Mouse (Mus musculus) gastrocnemius, adult 2 months (tissue): ENCODE measurements around the gene Pik3ap1. TPM values are rescaled to one million over a fixed set of nuclear protein-coding genes. Genes with fewer than 3 reads are reported as not detected.
"Not testable (repeated sequence)": the region's sequence is repeated elsewhere in the genome, so short reads cannot be mapped to it uniquely, and the experiment has no call there.

ENCODE experiments used
- DNase-seq: peaks from one replicate; pipeline ENCODE4 v3.0.0; 2022
- H3K27ac ChIP-seq: fragments of 200-600 bp; 2 replicates; pipeline ENCODE4 v1.8.1; 2022; ENCODE audit warnings: mild to moderate bottlenecking
- H3K4me3 ChIP-seq: fragments of 200-600 bp; 2 replicates; pipeline ENCODE4 v1.8.1; 2022; ENCODE audit warnings: mild to moderate bottlenecking, moderate library complexity
- CTCF ChIP-seq: fragments of 200-600 bp; IDR thresholded peaks from 2 replicates; pipeline ENCODE4 v1.8.1; 2022; ENCODE audit warnings: antibody characterized with exemption, mild to moderate bottlenecking, moderate library complexity
- intact Hi-C: fragments of 180-260 bp; cut with DNase I; formaldehyde crosslinking; loops from one replicate; pipeline ENCODE4 v1.15.1; 2025
- long read RNA-seq, 2 experiments: library from polyadenylated mRNA; stranded (forward); transcript quantifications; one replicate each; pipeline ENCODE4 v2.0.0; 2021
- total RNA-seq, 2 experiments: library from RNA; stranded (reverse); gene quantifications; 2 replicates each; pipeline ENCODE4 v1.2.3; 2021

The Pik3ap1 gene
- total RNA-seq: under 1 TPM; 0.25 to 0.43 TPM
- long read RNA-seq, experiment 1, full-length matches to known transcripts: 1 of 1 reads
- long read RNA-seq, experiment 1, partial matches to known transcripts: 0 of 1 reads
- long read RNA-seq, experiment 1, other reads (novel, unspliced or antisense): 0 of 1 reads
- long read RNA-seq, experiment 2: 0 reads

DNA sequence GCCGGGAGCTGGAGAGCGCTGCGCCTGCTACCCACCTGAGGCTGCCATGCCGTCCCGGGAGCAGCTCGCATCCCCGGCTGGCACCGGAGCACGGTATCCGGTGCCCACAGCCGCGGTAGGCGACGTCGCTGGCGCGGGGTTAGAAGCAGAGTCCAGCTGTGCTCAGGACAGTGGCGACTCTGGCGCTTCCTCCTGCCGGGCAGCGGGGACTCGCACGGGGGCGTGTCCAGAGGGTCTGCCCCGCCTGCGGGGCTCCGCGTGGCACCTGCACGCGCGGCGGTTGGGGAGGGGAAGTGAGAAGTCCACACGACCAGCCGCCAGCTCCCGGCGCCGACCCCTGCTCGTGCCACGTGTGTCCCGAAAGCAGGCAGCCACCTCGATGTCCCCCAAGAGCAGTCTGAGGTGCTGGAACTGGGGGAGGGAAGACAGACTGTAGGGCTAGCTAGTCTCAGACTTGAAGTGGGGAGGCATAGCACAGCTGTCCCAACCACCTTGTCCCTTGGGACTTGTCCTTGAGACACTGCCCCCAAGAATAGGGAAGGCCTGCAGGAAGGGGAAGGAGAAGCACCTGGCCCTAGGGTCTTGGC, at the start of gene Pik3ap1:
TSS of gene Pik3ap1 (minus strand) at position 181 of the 587 bp plus-strand sequence.
- no peak for TF ChIP-seq CTCF
- peak within 1 kb of the TSS; percentile 49; the same call in 1 of the 2 replicates for H3K27ac ChIP-seq
- intact Hi-C loops: no loop called here
- DNase-seq: peak; percentile 54
- H3K4me3 ChIP-seq: peak within 1 kb of the TSS; percentile 68

DNA sequence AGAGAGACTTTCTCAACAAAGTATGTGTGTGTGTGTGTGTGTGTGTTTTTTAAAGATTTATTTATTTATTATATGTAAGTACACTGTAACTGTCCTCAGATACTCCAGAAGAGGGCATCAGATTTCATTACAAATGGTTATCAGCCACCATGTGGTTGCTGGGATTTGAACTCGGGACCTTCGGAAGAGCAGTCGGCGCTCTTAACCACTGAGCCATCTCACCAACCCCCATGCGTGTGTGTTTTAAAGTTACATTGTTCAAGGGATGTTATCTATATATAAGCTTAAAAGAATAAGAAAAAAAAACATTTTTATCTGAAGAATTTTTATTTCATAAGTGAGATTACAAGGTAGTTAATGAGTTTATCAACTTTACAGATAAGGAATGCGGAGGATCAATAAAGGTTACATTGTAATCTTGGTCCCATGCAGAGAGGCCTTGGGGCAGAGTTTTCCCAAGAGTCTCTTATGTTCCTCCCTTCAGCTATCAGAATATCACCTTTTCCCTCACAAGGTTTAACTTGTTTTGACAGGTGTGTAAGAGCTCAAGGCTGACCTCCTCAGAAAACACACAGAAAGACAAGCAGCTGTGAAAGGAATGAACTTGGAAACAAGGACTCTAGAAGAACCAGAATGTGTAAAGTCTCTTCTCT, 46.7 kb upstream of the Pik3ap1 start:
- intact Hi-C loops: not testable (repeated sequence)

DNA sequence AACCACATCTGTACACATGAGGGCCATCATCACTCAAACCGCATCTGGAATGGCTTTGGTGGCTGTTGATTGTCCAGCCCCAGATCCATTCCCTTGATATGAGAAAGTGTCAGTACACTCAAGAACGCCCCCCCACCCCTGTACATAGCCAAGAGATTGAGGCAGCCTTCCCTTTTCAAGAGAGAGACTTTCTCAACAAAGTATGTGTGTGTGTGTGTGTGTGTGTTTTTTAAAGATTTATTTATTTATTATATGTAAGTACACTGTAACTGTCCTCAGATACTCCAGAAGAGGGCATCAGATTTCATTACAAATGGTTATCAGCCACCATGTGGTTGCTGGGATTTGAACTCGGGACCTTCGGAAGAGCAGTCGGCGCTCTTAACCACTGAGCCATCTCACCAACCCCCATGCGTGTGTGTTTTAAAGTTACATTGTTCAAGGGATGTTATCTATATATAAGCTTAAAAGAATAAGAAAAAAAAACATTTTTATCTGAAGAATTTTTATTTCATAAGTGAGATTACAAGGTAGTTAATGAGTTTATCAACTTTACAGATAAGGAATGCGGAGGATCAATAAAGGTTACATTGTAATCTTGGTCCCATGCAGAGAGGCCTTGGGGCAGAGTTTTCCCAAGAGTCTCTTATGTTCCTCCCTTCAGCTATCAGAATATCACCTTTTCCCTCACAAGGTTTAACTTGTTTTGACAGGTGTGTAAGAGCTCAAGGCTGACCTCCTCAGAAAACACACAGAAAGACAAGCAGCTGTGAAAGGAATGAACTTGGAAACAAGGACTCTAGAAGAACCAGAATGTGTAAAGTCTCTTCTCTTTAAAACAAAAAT, 41.2 kb upstream of the Pik3ap1 start:
- H3K27ac ChIP-seq, DNase-seq, H3K4me3 ChIP-seq, intact Hi-C loops: not testable (repeated sequence)

More for the DNA sequence above, 46.7 kb upstream of the Pik3ap1 start:
- not testable (repeated sequence) for DNase-seq, H3K4me3 ChIP-seq, H3K27ac ChIP-seq

DNA sequence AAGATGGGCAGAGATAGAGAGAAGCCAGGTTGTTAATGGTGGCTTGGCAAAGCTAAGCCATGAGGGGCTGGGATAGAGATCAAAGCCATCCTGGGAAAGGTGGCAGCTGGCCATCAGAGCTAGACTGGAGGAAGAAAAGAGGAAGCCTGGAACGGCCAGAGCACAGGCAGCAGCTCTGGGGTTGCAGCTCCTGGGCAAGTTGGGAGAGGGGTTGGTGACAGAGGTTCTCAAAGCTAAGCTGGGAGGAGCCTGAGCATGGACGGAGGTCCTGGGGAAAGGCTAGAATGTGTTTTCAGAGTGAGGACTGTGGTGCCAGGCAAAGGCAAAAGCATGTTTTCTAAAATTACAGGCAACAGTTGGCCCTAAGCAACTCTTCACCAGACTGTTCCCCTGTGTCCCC, 36.4 kb upstream of the Pik3ap1 start:
- intact Hi-C loops: no loop called here
- TF ChIP-seq CTCF: no peak
- no peak overlapping the region for H3K27ac ChIP-seq
- no peak for DNase-seq
- H3K4me3 ChIP-seq: no peak overlapping the region

DNA sequence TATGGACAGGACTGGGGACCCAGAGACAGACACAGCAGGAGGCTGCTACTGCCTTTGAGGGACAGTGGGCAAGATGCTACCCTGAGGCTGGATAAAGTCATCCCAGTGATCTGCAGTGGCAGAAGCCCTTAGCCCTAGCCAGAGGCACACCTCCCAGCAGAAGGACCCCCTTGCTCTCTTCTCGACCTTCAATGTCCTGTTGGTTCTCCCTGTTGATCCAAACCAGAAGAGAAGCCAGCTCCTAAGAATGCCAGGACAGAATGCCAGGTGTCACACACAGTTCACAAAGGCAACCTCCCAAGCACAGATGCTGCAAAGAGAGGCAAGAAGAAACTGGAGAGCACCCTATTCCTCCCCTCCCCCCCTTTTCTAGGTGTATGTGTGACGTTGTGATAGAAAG, 33.9 kb upstream of the Pik3ap1 start:
- no peak for TF ChIP-seq CTCF
- intact Hi-C loops: no loop called here
- H3K4me3 ChIP-seq: no peak overlapping the region
- H3K27ac ChIP-seq: no peak overlapping the region
- no peak for DNase-seq

DNA sequence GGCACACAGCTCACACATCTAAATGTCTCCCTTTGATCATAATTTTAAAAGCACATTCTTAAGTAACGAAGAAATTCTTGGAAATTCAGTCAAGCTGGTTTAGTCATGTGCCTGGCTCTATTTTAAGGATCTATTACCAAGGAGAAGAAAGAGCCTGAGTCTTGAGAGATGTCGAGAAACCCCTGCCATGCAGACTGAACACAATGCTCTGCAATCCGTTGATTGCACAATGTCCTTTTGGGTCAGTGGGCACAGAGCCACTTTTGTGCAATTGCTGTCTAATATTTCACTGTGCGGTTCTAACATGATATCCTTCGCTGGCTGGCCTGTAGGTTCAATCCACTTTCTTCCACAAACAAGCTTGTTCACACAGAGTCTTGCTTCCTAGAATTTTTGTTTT, 33.1 kb upstream of the Pik3ap1 start:
- H3K27ac ChIP-seq: no peak overlapping the region
- intact Hi-C loops: no loop called here
- no peak for DNase-seq
- H3K4me3 ChIP-seq: no peak overlapping the region
- TF ChIP-seq CTCF: no peak

DNA sequence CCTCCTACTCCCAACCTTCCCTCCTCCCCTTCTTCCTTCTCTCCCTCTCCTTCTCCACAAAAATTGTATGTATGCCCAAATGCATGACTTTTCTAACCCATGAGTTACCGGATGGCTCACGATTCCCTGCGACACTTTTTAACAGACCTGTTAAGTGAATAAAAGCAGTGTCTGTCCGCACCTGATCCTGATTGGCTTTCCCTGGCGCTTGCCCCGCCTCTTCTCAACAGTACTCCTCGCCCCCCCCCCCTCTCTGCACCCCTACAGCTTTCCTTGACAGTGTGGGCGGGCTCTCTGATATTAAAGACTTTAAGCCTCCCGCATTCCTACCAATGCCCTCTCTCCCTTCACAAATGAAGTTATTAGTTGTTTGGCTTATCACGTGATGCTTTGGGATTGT, 31.3 kb upstream of the Pik3ap1 start:
- intact Hi-C loops: no loop called here
- Histone ChIP-seq H3K27ac (no peak overlapping the region), H3K4me3 (no peak overlapping the region)
- DNase-seq: no peak
- no peak for TF ChIP-seq CTCF

DNA sequence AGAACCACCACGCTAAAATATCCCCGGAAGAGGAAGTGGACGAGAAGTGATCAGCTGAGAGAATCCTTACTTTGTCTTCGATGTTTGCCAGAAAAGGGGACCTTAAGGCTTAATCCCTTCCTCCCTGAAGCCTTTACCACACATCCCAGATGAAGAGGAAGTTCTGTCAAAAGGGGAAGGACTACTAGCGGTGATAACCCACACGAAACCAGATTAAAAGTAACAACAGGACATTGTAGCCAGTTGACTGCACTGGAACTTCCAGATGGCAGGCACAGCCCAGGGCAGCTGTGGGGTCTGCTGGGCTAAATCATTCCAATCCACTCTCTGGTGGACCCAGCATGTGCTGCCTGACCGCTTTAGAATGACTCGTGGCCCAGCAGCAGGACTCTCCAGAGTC, 17.7 kb upstream of the Pik3ap1 start:
- Histone ChIP-seq H3K4me3 (no peak overlapping the region), H3K27ac (no peak overlapping the region)
- intact Hi-C loops: no loop called here
- DNase-seq: no peak
- no peak for TF ChIP-seq CTCF

DNA sequence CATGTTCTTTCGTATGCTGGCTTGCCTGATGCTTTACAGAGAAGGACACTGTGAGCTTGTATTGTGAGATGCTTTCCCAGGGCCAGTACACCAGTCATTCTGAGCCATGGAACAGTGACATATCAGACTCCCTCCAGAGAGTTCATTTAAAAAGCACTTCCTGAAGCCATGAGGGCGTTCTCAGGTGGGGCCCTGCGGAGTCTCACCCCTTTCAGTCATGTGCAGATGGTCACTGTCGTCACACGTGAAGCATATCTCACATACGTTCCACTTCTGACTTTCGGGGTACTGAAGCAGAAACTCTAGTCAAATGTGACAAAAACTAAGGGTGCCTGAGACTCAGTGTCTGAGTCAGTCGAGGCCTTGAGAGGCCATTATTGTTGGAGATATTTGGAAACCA, 6.0 kb upstream of the Pik3ap1 start:
- H3K4me3 ChIP-seq: no peak overlapping the region
- TF ChIP-seq CTCF: no peak
- intact Hi-C loops: no loop called here
- DNase-seq: no peak
- H3K27ac ChIP-seq: no peak overlapping the region

DNA sequence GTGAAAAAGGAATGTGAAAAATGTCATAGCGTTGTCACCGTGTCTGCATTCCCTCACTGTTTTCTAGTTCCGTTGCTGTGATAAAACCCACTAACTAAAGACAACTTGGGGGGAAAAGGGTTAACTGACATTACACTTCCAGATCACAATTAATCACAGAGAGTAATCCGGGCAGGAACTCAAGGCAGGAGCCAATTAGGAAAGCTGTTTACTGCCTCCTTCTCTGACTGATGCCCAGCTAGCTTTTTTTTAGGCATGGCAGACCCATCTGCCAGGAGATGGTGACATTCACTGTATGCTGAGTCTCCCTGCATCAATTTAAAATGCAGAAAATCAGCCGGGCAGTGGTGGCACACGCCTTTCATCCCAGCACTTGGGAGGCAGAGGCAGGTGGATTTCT, 4.4 kb upstream of the Pik3ap1 start:
- Histone ChIP-seq H3K4me3 (no peak overlapping the region), H3K27ac (no peak overlapping the region)
- intact Hi-C loops: no loop called here
- no peak for DNase-seq
- TF ChIP-seq CTCF: no peak

DNA sequence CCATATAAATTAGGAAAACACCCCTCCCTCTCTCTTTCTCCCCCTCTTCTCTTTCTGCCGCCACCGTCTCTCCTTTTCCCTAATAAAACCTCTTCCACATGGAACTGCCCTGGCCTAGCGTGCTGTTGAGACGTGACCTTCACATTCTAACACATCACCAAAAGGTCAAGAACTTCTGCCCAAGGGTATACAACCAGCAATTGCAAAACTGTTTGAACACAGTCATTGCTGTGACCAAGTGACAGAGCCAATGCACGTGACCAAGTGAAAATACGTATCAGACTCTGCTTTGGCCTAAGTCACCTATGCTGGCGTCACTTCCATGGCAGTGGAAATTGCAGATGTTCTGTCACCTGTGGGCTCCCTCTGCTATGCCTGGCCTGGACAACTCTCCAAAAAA, 3.3 kb upstream of the Pik3ap1 start:
- intact Hi-C loops: no loop called here
- no peak overlapping the region for H3K4me3 ChIP-seq

DNA sequence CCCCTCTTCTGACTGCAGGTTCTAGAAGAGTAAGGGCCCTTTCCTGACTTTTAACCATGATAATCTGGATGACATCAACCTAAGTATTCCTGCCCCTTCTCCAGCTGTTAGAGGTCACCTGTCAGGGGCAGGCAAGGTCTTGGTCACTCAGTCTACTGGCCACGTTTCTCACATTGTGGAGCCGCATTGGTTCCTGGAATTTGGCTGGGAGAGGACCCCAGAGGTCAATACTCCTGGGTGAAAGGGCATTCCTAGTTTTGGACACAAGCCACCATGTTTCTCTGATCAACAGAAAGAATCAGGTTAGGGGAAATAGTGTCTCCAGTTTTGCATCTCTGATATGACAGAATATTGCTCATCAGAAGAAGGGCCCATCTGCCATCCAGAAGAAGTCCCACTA, 2.4 kb upstream of the Pik3ap1 start:
- Histone ChIP-seq H3K27ac (no peak overlapping the region), H3K4me3 (no peak overlapping the region)
- intact Hi-C loops: no loop called here
- TF ChIP-seq CTCF: no peak
- no peak for DNase-seq

More for the DNA sequence above, 3.3 kb upstream of the Pik3ap1 start:
- DNase-seq: no peak
- no peak overlapping the region for H3K27ac ChIP-seq
- no peak for TF ChIP-seq CTCF

DNA sequence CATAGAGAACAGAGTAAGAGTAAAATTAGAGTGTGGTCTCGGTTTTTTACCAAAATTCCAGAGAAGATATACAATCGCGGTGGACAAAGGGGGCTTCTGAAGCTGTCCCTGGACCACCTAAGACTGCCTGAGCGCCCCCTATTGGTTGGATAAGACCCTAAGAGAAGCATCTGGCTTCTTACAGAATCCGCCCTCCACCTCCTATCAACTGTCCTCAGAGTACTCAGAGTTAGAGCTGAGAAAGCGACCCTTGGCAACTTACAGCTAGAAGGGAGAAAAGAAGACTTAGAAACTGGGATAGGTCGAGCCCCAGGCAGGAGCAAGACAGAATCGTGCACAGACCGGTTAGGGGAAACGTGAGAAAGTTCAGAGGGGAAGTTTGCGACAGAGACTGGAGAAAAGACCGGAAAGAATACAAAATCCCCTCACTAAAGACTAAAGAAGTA, 473 bp downstream of the Pik3ap1 start:
- Histone ChIP-seq H3K27ac (peak overlapping the region; percentile 49; the same call in 1 of the 2 replicates), H3K4me3 (peak overlapping the region; percentile 68)
- DNase-seq: no peak
- TF ChIP-seq CTCF: peak; percentile 37
- intact Hi-C loops: no loop called here
